Mouse (Mus musculus) cerebellum, adult 11 months (tissue): ENCODE data around the gene Pld6.
"Not testable (repeated sequence)": the region's sequence is repeated elsewhere in the genome, so short reads cannot be mapped to it uniquely, and the experiment has no call there.

Experiments
- DNase-seq: peaks from one replicate; pipeline ENCODE4 v3.0.0; 2022

Pld6 gene

DNA sequence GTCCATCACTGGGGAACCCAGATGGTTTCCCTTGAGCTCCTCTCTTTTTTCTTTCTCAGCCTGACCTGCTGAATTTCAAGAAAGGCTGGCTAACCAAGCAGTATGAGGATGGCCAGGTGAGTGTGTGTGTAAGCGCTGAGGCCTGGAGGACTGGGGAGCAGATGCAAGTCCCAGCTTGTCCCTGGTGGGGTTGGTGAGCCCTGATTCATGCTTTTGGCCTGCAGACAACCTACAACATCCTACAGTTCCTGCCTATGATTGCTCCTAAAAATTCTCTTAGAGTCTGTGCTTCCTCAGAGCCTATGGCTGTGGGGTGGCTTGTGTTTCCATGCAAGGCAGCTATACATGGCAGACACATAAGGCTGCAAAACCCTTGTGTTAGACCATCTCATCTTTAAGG lies 43.7 kb downstream of the Pld6 start:
- no peak for DNase-seq

DNA sequence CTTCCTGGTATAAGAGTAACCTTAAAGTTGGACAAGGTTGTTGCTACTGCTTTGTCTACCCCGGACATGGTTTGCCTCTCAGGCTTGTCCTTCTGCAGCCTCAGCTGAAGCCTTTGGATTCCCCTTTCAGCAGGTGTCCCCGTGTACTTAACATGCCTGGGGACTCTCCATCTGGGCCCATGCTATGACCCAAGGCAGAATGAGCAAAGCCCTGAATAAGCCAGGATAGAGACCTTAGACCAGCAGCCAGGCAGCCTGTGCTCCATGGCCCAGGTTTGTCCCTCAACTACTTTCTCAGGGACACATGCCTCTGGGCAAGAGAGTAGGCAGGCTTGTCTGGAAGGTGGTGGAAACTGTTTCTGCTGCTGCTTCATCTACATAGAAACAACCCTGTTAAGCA lies 44.1 kb downstream of the Pld6 start:
- DNase-seq, result no peak

DNA sequence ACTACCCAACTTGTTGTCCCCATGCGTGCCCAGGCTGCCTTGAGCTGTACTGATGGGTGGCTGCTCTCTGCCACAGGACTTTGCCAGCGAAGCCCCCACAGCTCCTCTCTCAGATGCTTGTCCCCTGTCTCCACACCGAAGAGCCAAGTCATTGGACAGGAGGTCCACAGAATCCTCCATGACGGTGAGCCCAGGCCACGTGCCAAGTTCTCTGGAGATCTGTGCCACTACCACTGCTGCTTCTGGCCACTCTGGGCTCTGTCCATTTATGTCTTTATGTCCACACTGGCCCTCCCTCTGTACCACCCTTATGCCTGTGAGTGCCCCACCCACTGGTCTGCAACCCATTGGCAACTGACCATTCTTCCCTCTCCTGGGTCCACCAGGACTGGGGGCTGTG lies 45.5 kb downstream of the Pld6 start:
- no peak for DNase-seq

DNA sequence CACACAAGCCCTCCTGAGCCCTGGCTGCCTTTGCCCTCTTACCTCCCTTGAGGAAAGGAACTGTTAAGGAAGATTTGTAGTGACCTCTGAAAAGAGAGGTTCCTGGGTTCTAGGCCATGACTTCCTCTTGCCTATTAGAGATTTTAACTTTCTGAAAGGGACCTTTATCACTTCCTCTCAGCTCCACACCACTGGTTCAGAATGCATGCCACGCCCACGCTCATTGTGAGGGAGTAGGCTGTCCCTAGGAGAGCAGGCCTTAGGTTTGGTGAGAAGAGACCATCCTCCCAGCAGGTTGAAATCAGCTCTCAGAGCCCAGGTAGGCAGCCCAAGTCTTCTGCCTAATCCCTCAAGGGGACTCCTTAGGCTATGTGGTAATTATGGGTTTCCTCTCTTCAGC lies 47.4 kb downstream of the Pld6 start:
- DNase-seq, result no peak

DNA sequence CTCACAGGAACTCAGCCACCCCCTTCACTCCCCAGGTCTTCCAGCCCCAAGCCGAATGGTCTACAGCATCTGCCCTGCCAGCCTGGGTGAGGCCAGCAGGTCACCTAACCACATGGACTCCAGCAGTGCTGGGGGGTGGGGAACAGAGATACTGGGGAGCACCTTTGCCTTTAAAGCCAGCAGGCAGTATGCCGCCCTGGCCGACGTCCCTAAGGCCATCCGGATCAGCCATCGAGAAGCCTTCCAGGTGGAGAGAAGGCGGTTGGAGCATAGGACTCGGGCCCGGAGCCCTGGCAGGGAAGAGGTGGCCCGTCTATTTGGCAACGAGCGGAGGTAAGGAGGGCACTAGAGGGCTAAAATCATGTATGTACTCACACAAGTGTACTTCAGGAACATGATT lies 50.2 kb downstream of the Pld6 start:
- peak; percentile 46 for DNase-seq

DNA sequence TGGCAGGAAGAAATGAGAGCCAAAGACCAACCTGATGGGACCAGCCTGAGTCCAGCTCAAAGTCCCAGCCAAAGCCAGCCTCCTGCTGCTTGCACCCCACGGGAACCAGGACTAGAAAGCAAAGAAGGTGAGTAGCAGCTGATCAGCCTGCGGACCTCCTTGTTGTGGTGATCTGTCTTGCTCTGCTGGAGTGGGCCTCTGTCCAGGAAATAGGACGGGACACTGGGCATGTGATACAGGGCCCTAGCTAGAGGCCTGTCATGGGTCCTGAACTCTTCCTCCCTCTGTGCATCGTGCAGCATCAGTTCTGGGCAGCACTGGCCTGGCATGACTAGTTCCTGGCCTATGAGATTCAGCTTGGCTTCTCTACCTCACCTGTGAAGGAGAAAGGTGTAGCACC lies 51.5 kb downstream of the Pld6 start:
- DNase-seq, result not testable (repeated sequence)

DNA sequence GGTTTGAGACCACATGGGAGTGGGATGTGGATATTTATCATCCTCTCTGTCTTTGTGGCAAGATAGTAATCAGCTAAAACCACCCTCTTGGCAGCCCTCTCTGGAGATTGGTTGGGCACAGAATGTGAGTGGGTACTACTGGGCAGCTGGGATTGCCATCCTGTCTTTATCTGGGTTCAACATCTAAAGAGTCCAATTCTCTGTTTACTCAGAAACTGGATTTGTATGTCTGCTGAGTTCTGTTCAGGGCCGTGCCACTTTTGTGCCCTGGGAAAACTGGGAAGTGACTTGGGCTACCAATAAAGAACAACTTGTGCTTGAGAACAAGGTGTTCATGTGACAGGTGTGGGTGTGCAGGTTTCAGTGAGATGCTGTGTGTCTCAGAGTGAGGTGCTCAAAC lies 53.1 kb downstream of the Pld6 start:
- no peak for DNase-seq
